Mouse (Mus musculus): Measurements from ENCODE around the gene Rexo1.
"Not testable (repeated sequence)": the region's sequence is repeated elsewhere in the genome, so short reads cannot be mapped to it uniquely, and the experiment has no call there.

Gene Rexo1

DNA sequence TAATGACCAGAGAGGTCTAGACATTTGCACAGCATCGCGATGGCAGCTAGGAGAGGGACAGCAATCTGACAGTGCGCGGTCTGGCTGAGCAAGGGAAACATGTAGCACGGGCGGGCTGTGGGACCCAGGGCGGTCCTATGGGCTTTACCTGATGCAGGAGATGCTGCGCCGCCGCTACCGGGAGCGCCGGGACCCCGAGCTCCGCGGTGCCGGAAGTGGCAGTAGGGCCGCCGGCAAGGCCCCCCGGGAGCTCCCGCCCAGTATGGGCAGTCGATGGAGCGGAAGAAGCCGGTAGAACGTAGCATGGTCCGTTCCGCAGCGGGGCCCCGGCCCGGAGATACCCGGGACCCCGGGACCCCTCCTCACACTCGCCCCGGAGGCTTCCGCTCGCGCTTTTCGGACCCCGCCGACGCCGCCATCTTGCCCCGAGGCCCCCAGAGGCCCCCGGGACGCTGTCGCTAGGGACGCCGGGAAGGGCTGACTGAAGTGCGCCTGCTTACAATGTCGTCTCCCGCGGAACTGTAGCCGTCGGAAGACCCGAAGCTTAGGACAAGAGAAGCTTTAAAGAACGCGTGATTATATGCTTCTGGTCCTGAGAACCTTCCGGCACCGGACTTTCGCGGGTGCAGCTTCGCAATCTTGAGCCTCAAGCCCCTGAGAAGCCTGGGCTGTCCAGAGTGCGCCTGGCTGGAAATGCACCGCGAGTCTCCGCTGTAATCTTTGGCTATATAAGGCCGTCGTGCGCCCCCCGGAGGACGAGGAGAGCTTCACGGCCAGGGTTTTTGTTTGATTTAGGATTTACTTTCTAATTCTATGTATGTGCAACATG, at the start of gene Rexo1:
Rexo1 (minus strand) TSS at position 445 of the 829 bp plus-strand sequence.
- peak; percentile 89 to 93 for DNase-seq (ENCODE audit: low spot score in 2 of 2)

GRCm38 (mm10) chr10:80611024-80611423, 49.7 kb upstream of the Rexo1 start:
- peak in 1 of 2 experiments; percentile 29 for DNase-seq (ENCODE audit: low spot score in 2 of 2)

- DNase-seq (ENCODE audit: low spot score in 2 of 2): no peak
Measured at GRCm38 (mm10) chr10:80610116-80610785, 48.9 kb upstream of the Rexo1 start.

DNA sequence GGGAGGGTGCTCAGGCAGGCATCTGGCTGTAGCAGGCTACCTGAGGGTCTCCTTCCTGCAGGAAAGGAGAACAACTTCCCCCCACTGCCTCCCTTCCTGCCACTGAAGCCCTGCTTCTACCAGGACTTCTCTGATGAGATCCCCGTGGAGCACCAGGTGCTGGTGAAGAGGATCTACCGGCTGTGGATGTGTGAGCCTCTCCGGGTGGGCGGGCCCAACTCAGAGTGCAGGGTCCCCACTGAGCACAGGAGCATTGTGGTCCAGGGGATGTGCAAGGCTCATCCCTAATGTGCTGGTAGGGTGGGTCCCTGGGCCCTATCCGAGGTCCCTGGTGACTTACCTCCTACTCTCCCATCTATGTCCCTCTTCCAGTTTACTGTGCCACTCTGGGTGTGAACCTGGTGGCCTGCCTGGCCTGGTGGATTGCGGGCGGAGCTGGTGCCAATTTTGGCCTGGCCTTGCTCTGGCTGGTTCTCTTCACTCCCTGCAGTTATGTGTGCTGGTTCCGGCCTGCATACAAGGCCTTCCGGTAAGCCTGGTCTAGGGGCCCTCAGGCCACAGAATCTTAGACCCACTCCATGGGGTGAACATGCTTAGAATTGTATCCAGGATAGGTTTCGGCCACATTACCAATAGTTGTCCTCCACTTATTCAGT, 48.0 kb upstream of the Rexo1 start:
- no peak for DNase-seq (ENCODE audit: low spot score in 2 of 2)

- DNase-seq (ENCODE audit: low spot score in 2 of 2): no peak
Measured at GRCm38 (mm10) chr10:80608435-80608834, 47.1 kb upstream of the Rexo1 start.

DNA sequence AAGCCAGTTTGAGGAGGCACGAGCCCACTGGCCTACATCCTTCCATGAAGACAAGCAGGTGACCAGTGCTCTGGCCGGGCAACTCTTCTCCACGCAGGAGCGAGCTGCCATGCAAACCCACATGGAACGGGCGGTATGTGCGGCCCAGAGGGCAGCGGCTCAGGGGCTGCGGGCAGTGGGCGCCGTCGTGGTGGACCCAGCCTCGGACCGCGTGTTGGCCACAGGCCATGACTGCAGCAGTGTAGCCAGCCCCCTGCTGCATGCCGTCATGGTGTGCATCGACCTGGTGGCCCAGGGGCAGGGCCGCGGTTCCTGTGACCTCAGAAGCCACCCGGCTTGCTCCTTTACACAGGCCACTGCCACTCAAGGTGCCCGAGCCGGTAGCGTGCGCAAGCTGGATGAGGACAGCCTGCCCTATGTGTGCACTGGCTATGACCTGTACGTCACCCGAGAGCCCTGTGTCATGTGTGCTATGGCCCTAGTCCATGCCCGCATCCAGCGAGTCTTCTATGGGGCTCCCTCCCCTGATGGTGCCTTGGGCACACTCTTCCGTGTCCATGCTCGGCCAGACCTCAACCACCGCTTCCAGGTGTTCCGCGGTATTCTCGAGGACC, 45.5 kb upstream of the Rexo1 start:
- no peak for DNase-seq (ENCODE audit: low spot score in 2 of 2)

DNA sequence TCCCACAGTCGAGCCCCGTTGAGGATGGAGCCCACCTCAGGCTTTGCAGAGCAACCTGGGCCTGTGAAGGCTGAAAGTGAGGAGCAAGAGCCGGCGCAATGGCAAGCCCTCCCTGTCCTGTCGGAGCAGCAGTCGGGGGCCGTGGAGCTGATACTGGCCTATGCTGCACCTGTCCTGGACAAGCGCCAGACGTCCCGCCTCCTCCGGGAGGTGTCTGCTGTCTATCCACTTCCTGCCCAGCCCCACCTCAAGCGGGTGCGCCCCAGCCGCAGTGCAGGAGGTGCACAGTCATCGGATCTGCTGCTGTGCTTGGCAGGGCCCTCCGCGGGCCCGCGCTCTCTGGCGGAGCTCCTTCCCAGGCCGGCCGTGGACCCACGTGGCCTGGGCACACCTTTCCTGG, 44.9 kb upstream of the Rexo1 start:
- DNase-seq (ENCODE audit: low spot score in 2 of 2): no peak

GRCm38 (mm10) chr10:80605721-80606120, 44.4 kb upstream of the Rexo1 start, which contains the start of gene Gm49322:
Gene Gm49322 (plus strand): TSS chr10:80606021.
- not testable (repeated sequence) for DNase-seq (ENCODE audit: low spot score in 2 of 2)

DNA sequence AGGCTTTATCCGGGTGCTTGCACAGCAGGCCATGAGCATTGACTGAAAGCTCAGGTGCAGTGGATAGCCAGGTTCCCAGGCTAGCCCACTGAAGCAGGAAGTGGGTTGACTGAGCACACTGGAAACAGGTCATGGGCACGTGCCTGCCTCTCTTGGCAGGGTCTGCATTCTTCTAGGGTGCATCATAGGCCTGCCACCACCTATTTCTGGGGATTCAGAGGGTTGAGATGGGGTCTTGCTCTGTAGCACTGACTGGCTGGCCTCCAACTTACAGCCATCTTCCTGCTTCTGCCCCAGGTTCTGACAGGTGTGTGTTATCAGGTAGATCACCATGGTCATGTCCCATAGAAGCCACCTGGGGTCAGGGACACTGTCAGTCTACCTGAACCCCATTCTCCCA, 43.6 kb upstream of the Rexo1 start:
- DNase-seq (ENCODE audit: low spot score in 2 of 2): no peak

- DNase-seq (ENCODE audit: low spot score in 2 of 2): no peak
Measured at GRCm38 (mm10) chr10:80604001-80604509, 42.7 kb upstream of the Rexo1 start.

- DNase-seq (ENCODE audit: low spot score in 2 of 2): no peak
Measured at GRCm38 (mm10) chr10:80603364-80603763, 42.0 kb upstream of the Rexo1 start.

DNA sequence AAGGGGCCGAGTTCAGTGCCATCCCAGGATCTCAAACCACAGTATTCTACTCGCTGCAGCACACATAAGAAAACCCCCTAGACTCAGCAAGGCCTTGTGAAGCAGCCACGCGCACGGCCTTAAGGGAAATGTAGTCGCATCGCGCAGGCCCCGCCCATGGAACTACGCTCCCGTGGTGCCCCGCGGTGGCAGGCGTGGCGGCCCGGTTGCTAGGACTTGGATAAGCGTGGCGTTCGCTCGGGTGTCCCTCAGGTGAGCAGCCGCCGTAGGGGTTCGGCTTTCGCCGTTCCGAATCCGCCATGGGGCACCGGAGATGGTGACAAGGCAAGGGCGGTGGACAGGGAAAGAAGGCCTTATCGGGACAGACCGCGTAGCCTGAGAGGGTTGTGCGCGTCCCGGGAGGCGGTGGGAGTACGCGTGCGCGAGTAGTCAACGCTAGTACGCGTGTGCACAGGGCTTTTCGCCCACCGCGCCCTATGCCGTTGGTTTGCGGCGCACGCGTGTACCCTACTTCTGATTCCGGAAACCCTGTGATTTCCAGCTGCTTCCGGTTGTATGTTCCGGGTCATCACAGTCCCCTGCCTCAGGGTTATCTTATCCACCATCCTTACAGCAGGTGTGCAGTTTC, 41.5 kb upstream of the Rexo1 start, which contains the start of the genes Scamp4 and Adat3:
Scamp4 (plus strand) TSS at position 175 of the 628 bp plus-strand sequence.
Adat3 (plus strand) TSS at position 183 of the 628 bp plus-strand sequence.
- DNase-seq (ENCODE audit: low spot score in 2 of 2): peak; percentile 89 to 98

- DNase-seq (ENCODE audit: low spot score in 2 of 2): no peak
Measured at GRCm38 (mm10) chr10:80596318-80596717, 35.0 kb upstream of the Rexo1 start.

DNA sequence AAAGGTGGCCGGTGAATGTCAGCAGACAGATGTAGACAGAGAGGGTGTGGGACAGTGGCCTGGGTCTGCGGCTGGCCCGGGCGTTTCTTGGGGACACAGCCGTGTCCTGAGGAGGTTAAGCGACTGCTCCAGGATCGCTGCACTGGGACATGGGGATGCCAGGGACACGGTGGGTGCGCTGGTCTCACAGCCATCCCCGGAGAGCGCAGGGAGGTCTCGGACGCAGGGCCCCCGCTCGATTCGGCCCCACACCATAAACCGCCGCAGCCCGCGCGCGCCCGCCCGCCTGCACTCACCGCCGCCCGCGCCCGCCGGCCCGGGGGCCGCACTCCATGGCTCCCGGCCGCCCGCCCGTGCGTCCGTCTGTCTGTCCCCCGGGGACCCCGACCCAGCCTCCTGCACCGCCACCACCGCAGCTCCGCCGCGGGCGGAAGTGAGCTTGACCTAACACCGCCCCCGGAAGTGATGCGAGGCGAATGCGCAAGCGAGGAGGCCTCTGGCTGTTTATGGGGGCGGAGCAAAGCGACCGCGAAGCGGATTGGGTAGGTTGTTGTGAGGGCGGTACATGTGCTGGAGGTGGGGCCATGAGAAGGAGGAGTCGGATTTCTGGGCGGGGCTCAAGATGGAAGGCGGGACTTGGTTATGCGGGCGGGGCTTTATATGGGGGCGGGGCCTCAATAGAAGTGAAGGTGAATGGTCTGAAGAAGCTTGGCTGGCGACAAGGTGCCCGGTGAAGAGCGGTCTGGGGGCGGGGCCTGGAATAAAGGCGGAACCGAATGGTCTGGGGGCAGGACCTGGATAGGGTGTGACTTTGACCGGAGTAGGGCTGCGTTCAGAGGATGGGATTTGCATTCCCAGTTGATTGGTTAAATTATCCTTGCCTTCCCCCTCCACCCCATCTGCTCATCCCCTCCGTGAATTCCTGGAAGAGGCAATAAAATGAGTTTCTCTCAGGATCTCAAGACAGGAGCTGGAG, 28.8 kb upstream of the Rexo1 start, which contains the start of gene Abhd17a:
Abhd17a (minus strand) TSS at position 463 of the 976 bp plus-strand sequence.
- DNase-seq (ENCODE audit: low spot score in 2 of 2): peak; percentile 84 to 94

- no peak for DNase-seq (ENCODE audit: low spot score in 2 of 2)
Measured at GRCm38 (mm10) chr10:80589127-80589878, 27.9 kb upstream of the Rexo1 start.

DNA sequence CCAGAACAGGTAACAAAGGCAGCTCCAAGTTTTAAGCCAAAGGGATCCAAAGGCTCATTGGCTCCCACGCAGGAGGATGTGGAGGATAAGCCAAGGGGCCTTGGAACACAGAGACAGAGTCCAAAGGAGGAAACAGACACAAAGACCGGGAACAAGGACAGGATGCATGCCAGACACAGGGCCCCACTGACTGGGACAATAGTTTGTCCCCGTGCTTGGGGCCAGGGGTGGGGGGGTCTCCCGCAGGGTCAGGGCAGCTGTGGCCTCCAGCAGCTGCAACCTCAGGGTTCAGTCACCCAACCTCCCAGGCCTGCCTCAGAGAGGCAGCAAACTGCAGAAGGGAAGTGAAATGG, 25.9 kb upstream of the Rexo1 start:
- DNase-seq (ENCODE audit: low spot score in 2 of 2): no peak

DNA sequence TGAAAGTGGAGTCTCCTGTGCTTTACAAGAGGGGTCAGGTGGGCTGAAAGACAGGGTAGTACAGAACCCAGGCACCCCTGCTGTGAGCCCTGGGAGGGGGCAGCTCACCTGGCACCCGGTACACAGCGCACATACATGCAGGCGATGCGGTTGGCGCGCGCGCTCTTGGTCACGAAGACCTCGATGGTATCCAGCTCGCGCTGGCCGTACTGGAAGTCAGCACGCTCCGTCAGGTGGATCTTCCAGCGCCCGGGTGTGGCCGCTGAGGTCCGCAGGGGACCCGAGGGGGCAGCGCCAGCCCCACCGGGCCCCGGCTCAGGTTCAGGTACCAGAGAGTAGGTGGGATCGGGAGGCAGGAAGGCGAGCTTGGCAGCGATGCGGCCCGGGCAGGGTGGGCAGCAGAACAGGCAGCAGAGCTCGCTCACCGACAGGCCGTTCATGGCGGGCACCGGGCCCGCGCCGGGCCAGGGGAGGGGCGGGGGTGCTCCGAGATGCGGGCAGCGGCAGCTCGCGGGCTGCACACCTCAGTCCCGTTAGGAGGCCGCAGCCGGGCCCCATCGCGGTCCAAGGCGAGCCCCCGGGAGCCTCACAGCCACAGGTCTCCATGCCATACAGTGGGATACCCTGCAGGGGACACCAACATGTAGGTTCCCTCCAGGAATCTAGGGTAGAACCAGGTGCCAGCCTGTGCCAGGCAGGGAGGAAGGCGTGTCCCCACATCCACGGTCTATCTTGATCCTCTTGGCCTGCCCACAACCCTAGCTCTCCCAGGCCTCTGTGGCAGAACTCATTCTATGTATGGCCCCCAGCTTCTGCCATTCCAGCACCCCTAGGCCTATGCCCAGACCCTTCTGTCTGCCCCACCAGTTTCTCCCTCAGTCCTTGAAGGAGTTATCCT, 25.3 kb upstream of the Rexo1 start:
- DNase-seq (ENCODE audit: low spot score in 2 of 2): no peak

DNA sequence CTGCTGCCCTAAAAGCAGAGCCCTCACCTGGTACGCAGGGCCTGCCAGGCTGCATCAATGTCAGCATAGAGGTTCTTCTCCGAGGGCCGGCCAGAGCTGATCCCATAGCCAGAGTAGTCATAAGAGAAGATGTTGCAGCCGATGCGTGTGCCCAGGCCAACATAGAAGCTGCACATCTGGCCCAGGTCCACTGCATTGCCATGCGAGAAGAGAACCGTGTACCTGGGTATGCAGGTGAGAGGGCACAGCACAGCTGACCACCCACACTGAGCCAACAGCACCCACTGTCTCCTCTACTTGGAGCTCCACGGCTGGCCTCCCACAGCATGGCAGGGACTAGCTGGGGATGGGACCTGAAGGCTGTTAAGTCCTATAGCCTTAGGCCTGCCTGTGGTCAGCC, 24.2 kb upstream of the Rexo1 start:
- no peak for DNase-seq (ENCODE audit: low spot score in 2 of 2)

Data from urinary bladder, adult 18-20 months (tissue).